Mouse (Mus musculus) macrophage (primary cell): Measurements from ENCODE around the gene Naa25. TPM values are rescaled to one million over a fixed set of nuclear protein-coding genes. Genes with fewer than 3 reads are reported as not detected.

Source experiments
- H3K27ac ChIP-seq: fragments of 350-480 bp; formaldehyde crosslinking; 2 replicates; pipeline ENCODE4 v1.9.0; 2021
- H3K36me3 ChIP-seq: fragments of 350-480 bp; formaldehyde crosslinking; 2 replicates; pipeline ENCODE4 v1.9.0; 2021; ENCODE audit errors: inconsistent target
- H3K4me3 ChIP-seq: fragments of 350-480 bp; formaldehyde crosslinking; 2 replicates; pipeline ENCODE4 v1.9.0; 2021; ENCODE audit errors: inconsistent target
- H3K79me2 ChIP-seq: fragments of 350-480 bp; formaldehyde crosslinking; 2 replicates; pipeline ENCODE4 v1.9.0; 2021; ENCODE audit errors: inconsistent target
- WGBS: methylation state at CpG from one replicate; pipeline ENCODE4 v1.1.7; 2026; ENCODE audit warnings: inconsistent platforms; ENCODE audit not compliant: missing documents; 5-methylcytosine and 5-hydroxymethylcytosine counted together
- polyA plus RNA-seq: library from polyadenylated mRNA; stranded (reverse); fragments of 250-400 nt; gene quantifications from 3 replicates; pipeline ENCODE4 v1.2.4, GENCODE M21; 2018; ENCODE audit warnings: inconsistent platforms

The Naa25 gene
- polyA plus RNA-seq, 1 experiment from 2014 or later, result 17.0 TPM

- peaks cover 55% of the 10 kb centered on the region for H3K79me2 ChIP-seq
These were observed 54.5 kb downstream of the Naa25 start, which contains the start of gene Erp29 for GRCm38 (mm10) chr5:121452026-121452869. Gene Erp29 (minus strand): TSS chr5:121452506.

GRCm38 (mm10) chr5:121452906-121453305 lies 55.2 kb downstream of the Naa25 start:
- H3K27ac ChIP-seq, result peak overlapping the region; percentile 97
- peaks cover 48% of the 10 kb centered on the region for H3K79me2 ChIP-seq
- peaks cover 19% of the 10 kb centered on the region for H3K36me3 ChIP-seq
- H3K4me3 ChIP-seq, result peak overlapping the region; percentile 88
- 9% methylated on average over 9 of the region's 9 CpGs for WGBS

More at GRCm38 (mm10) chr5:121452026-121452869, 54.5 kb downstream of the Naa25 start, which contains the start of gene Erp29:
- WGBS, result 2% methylated on average over 92 of the region's 97 CpGs
- Histone ChIP-seq H3K36me3 (peaks cover 25% of the 10 kb centered on the region), H3K27ac (peak within 1 kb of the TSS; percentile 97), H3K4me3 (peak within 1 kb of the TSS; percentile 88)

DNA sequence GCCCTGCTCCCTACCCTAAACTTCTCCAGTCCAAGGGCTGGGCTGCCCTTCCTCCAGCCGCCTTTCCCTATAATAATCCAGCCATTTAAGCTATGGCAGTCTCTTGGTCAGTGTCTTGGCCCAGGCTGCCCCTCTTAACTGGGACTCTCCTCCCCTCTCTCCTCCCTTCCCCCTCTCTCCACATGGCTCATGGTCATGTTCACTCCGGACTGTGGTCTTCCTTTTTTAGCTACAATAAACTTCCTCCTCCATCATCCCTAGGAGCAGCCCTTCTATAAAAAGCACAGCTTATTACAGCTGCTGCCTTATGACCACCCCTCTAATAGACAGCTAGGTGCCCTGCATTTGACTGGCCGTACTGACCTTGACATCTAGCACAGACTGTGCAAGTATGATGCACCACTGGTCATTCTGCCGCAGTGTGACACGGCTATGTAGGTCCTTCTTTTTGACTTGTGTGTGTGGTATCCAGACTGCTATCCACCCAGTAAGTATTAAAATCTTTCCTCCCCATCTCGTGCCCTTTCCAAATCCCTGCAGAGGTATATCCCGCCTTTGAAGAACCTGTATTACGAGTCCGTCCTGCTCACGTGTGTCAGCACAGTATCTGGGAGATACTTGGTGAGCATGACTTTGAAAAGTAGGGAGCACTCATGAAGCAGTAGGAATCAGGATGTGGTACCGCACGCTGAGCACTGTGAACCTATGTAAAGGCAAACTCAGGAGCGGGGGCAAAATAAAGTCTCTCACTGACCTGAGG lies 56.2 kb downstream of the Naa25 start:
- H3K27ac ChIP-seq, result peak overlapping the region; percentile 97
- WGBS, result 83% methylated on average over 13 of the region's 13 CpGs
- H3K4me3 ChIP-seq, result no peak overlapping the region

GRCm38 (mm10) chr5:121454503-121454782 lies 56.7 kb downstream of the Naa25 start:
- Histone ChIP-seq H3K36me3 (peaks cover 3% of the 10 kb centered on the region; the same call in 1 of the 2 replicates), H3K79me2 (peaks cover 33% of the 10 kb centered on the region), H3K27ac (peak overlapping the region; percentile 97), H3K4me3 (no peak overlapping the region)
- 100% methylated on average over 3 of the region's 3 CpGs for WGBS

More for the DNA sequence above, 56.2 kb downstream of the Naa25 start:
- peaks cover 8% of the 10 kb centered on the region; the same call in 1 of the 2 replicates for H3K36me3 ChIP-seq
- peaks cover 38% of the 10 kb centered on the region for H3K79me2 ChIP-seq

GRCm38 (mm10) chr5:121455510-121456265 lies 58.0 kb downstream of the Naa25 start:
- Histone ChIP-seq H3K79me2 (peaks cover 20% of the 10 kb centered on the region), H3K4me3 (no peak overlapping the region), H3K27ac (no peak overlapping the region), H3K36me3 (no peaks in the 10 kb centered on the region)
- WGBS, result 88% methylated on average over 9 of the region's 9 CpGs

- H3K27ac ChIP-seq, result no peak overlapping the region
- no peaks in the 10 kb centered on the region for H3K79me2 ChIP-seq
- no peaks in the 10 kb centered on the region for H3K36me3 ChIP-seq
- H3K4me3 ChIP-seq, result no peak overlapping the region
- 86% methylated on average over 4 of the region's 4 CpGs for whole genome bisulfite sequencing
These were observed 63.8 kb downstream of the Naa25 start for GRCm38 (mm10) chr5:121461339-121462170.

- Histone ChIP-seq H3K27ac (no peak overlapping the region), H3K4me3 (no peak overlapping the region), H3K79me2 (no peaks in the 10 kb centered on the region), H3K36me3 (no peaks in the 10 kb centered on the region)
- 18% methylated on average over 1 of the region's 1 CpGs for WGBS
These were observed 64.4 kb downstream of the Naa25 start for GRCm38 (mm10) chr5:121462171-121462502.

GRCm38 (mm10) chr5:121462967-121463366 lies 65.2 kb downstream of the Naa25 start:
- H3K4me3 ChIP-seq, result no peak overlapping the region
- no peaks in the 10 kb centered on the region for H3K79me2 ChIP-seq
- H3K36me3 ChIP-seq, result no peaks in the 10 kb centered on the region
- WGBS, result 88% methylated on average over 3 of the region's 5 CpGs
- no peak overlapping the region for H3K27ac ChIP-seq

- 88% methylated on average over 4 of the region's 5 CpGs for whole genome bisulfite sequencing
- Histone ChIP-seq H3K4me3 (no peak overlapping the region), H3K79me2 (no peaks in the 10 kb centered on the region), H3K27ac (no peak overlapping the region), H3K36me3 (no peaks in the 10 kb centered on the region)
These were observed 66.0 kb downstream of the Naa25 start for GRCm38 (mm10) chr5:121463601-121464250.

GRCm38 (mm10) chr5:121469566-121469965 lies 71.8 kb downstream of the Naa25 start:
- Histone ChIP-seq H3K27ac (no peak overlapping the region), H3K36me3 (no peaks in the 10 kb centered on the region), H3K79me2 (no peaks in the 10 kb centered on the region), H3K4me3 (no peak overlapping the region)
- WGBS, result 71% methylated on average over 3 of the region's 3 CpGs

DNA sequence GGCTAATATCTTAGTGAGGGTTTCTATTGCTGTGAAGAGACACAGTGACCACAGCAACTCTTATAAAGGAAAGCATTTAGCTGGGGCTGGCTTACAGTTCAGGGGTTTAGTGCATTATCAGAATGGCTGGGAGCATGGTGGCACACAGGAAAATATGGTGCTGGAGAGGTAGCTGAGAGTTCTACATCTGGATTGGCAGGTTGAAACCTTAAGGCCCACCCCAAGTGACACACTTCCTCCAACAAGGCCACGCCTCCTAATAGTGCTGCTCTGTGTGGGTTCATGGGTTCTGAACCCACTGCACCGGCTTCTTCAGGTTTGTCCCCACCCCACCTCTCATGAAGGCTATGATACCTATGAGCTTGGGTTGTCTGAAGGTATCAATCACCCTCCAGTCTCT lies 74.7 kb downstream of the Naa25 start:
- Histone ChIP-seq H3K27ac (no peak overlapping the region), H3K79me2 (no peaks in the 10 kb centered on the region), H3K4me3 (no peak overlapping the region), H3K36me3 (no peaks in the 10 kb centered on the region)
- WGBS, result 78% methylated on average over 2 of the region's 2 CpGs

GRCm38 (mm10) chr5:121474610-121475009 lies 76.9 kb downstream of the Naa25 start:
- 90% methylated on average over 6 of the region's 7 CpGs for WGBS
- no peaks in the 10 kb centered on the region for H3K79me2 ChIP-seq
- H3K36me3 ChIP-seq, result no peaks in the 10 kb centered on the region
- H3K27ac ChIP-seq, result no peak overlapping the region
- no peak overlapping the region for H3K4me3 ChIP-seq

GRCm38 (mm10) chr5:121476040-121476439 lies 78.3 kb downstream of the Naa25 start:
- Histone ChIP-seq H3K79me2 (no peaks in the 10 kb centered on the region), H3K4me3 (no peak overlapping the region), H3K27ac (no peak overlapping the region), H3K36me3 (no peaks in the 10 kb centered on the region)
- 100% methylated on average over 1 of the region's 1 CpGs for WGBS
